Mouse (Mus musculus) heart, embryonic 15.5 days (tissue): ENCODE measurements around the gene Setd4. TPM values are rescaled to one million over a fixed set of nuclear protein-coding genes. Genes with fewer than 3 reads are reported as not detected.

Source experiments
- ATAC-seq: fragments of 200-750 bp; cut with Nextera tagmentation; replicated peaks from 2 replicates; pipeline ENCODE4 v1.8.0; 2017; ENCODE audit warnings: low read depth, moderate TSS enrichment; ENCODE audit not compliant: insufficient number of reproducible peaks, insufficient read depth, low FRiP score
- H3K27ac ChIP-seq: fragments of 300-500 bp; sonication (generic); 2 replicates; pipeline ENCODE4 v1.5.1; 2015; ENCODE audit warnings: mild to moderate bottlenecking, inconsistent platforms
- H3K27me3 ChIP-seq: fragments of 300-500 bp; sonication (generic); 2 replicates; pipeline ENCODE4 v1.6.1; 2015; ENCODE audit warnings: inconsistent platforms
- H3K36me3 ChIP-seq: fragments of 300-500 bp; sonication (generic); 2 replicates; pipeline ENCODE4 v1.6.1; 2015; ENCODE audit warnings: mild to moderate bottlenecking, inconsistent platforms
- H3K4me1 ChIP-seq: fragments of 300-500 bp; sonication (generic); replicated peaks from 2 replicates; pipeline ENCODE4 v1.6.1; 2015; ENCODE audit warnings: inconsistent platforms
- H3K4me2 ChIP-seq: fragments of 300-500 bp; sonication (generic); 2 replicates; pipeline ENCODE4 v1.6.1; 2015; ENCODE audit warnings: inconsistent platforms, mild to moderate bottlenecking, moderate library complexity
- H3K4me3 ChIP-seq: fragments of 300-500 bp; sonication (generic); 2 replicates; pipeline ENCODE4 v1.5.1; 2015; ENCODE audit warnings: mild to moderate bottlenecking, inconsistent platforms
- H3K9ac ChIP-seq: fragments of 300-500 bp; sonication (generic); 2 replicates; pipeline ENCODE4 v1.6.1; 2015; ENCODE audit warnings: mild to moderate bottlenecking, inconsistent platforms
- H3K9me3 ChIP-seq: fragments of 300-500 bp; sonication (generic); replicated peaks from 2 replicates; pipeline ENCODE4 v1.6.1; 2016; ENCODE audit warnings: inconsistent platforms
- WGBS: fragments of 180-500 bp; shearing (Covaris S2); methylation state at CpG from one replicate; pipeline ENCODE4 v1.1.7; 2015; ENCODE audit warnings: mixed read lengths; 5-methylcytosine and 5-hydroxymethylcytosine counted together
- polyA plus RNA-seq: library from polyadenylated mRNA; unstranded; fragments of >200 nt; fragmentation: Nextera tagmentation; extraction: Ambion mirVana; gene quantifications from 2 replicates; pipeline ENCODE4 v1.2.1, GENCODE M21; 2015

Gene Setd4
- polyA plus RNA-seq, 1 experiment from 2014 or later: 5.8 TPM

- Histone ChIP-seq H3K27ac (no peak overlapping the region), H3K36me3 (peaks cover 11% of the 10 kb centered on the region; the same call in 1 of the 2 replicates), H3K9me3 (no peaks in the 10 kb centered on the region), H3K27me3 (no peaks in the 10 kb centered on the region), H3K4me2 (no peak overlapping the region), H3K4me3 (no peak overlapping the region), H3K9ac (no peak overlapping the region), H3K4me1 (peaks cover 8% of the 10 kb centered on the region)
- 88% methylated on average over 20 of the region's 20 CpGs for WGBS
- no peak for ATAC-seq
These were observed 12.1 kb downstream of the Setd4 start for GRCm38 (mm10) chr16:93591450-93592430.

- Histone ChIP-seq H3K4me1 (peaks cover 8% of the 10 kb centered on the region), H3K27ac (no peak overlapping the region), H3K36me3 (peaks cover 11% of the 10 kb centered on the region; the same call in 1 of the 2 replicates), H3K9ac (no peak overlapping the region), H3K9me3 (no peaks in the 10 kb centered on the region), H3K4me3 (no peak overlapping the region), H3K4me2 (no peak overlapping the region), H3K27me3 (no peaks in the 10 kb centered on the region)
- 94% methylated on average over 15 of the region's 15 CpGs for WGBS
- ATAC-seq: no peak
These were observed 12.9 kb downstream of the Setd4 start for GRCm38 (mm10) chr16:93590915-93591314.

- WGBS: 60% methylated on average over 4 of the region's 4 CpGs
- Histone ChIP-seq H3K9ac (no peak overlapping the region), H3K36me3 (peaks cover 11% of the 10 kb centered on the region; the same call in 1 of the 2 replicates)
These were observed 15.6 kb downstream of the Setd4 start for GRCm38 (mm10) chr16:93588281-93588680.

GRCm38 (mm10) chr16:93586382-93586781 is 17.5 kb downstream of the Setd4 start:
- Histone ChIP-seq H3K4me2 (no peak overlapping the region; the same call in 1 of the 2 replicates), H3K9ac (no peak overlapping the region), H3K27me3 (no peaks in the 10 kb centered on the region), H3K27ac (no peak overlapping the region), H3K9me3 (no peaks in the 10 kb centered on the region), H3K36me3 (peaks cover 11% of the 10 kb centered on the region; the same call in 1 of the 2 replicates), H3K4me1 (peaks cover 13% of the 10 kb centered on the region), H3K4me3 (no peak overlapping the region)
- WGBS: 67% methylated on average over 8 of the region's 8 CpGs
- ATAC-seq: no peak; the same call in 1 of the 2 replicates

More at GRCm38 (mm10) chr16:93588281-93588680, 15.6 kb downstream of the Setd4 start:
- H3K27me3 ChIP-seq: no peaks in the 10 kb centered on the region
- H3K9me3 ChIP-seq: no peaks in the 10 kb centered on the region
- H3K4me1 ChIP-seq: peaks cover 13% of the 10 kb centered on the region
- 0 out of 2 replicates have a peak overlapping the region, but pooled peaks have one; percentile 24 for H3K27ac ChIP-seq
- ATAC-seq: no peak
- H3K4me2 ChIP-seq: no peak overlapping the region
- H3K4me3 ChIP-seq: no peak overlapping the region

GRCm38 (mm10) chr16:93585703-93586205 is 18.1 kb downstream of the Setd4 start:
- Histone ChIP-seq H3K36me3 (peaks cover 8% of the 10 kb centered on the region; the same call in 1 of the 2 replicates), H3K4me1 (peaks cover 17% of the 10 kb centered on the region), H3K9ac (no peak overlapping the region), H3K27ac (peak overlapping the region; percentile 21; the same call in 1 of the 2 replicates), H3K4me3 (no peak overlapping the region), H3K9me3 (no peaks in the 10 kb centered on the region), H3K27me3 (no peaks in the 10 kb centered on the region), H3K4me2 (peak overlapping the region; percentile 8; the same call in 1 of the 2 replicates)
- no peak for ATAC-seq
- 85% methylated on average over 9 of the region's 9 CpGs for WGBS

- H3K4me1 ChIP-seq: peaks cover 17% of the 10 kb centered on the region
- H3K9me3 ChIP-seq: no peaks in the 10 kb centered on the region
- no peak; the same call in 1 of the 2 replicates for ATAC-seq
- H3K27ac ChIP-seq: 0 out of 2 replicates have a peak overlapping the region, but pooled peaks have one; percentile 21
- WGBS: 77% methylated on average over 24 of the region's 24 CpGs
- no peaks in the 10 kb centered on the region for H3K27me3 ChIP-seq
- no peak overlapping the region for H3K4me3 ChIP-seq
- peaks cover 5% of the 10 kb centered on the region; the same call in 1 of the 2 replicates for H3K36me3 ChIP-seq
- H3K9ac ChIP-seq: no peak overlapping the region
- H3K4me2 ChIP-seq: peak overlapping the region; percentile 8; the same call in 1 of the 2 replicates
These were observed 18.7 kb downstream of the Setd4 start for GRCm38 (mm10) chr16:93584976-93585702.

GRCm38 (mm10) chr16:93581125-93581524 is 22.7 kb downstream of the Setd4 start:
- no peak overlapping the region for H3K4me3 ChIP-seq
- H3K36me3 ChIP-seq: no peaks in the 10 kb centered on the region
- no peaks in the 10 kb centered on the region for H3K9me3 ChIP-seq
- no peak overlapping the region for H3K9ac ChIP-seq
- peaks cover 12% of the 10 kb centered on the region; the same call in 1 of the 2 replicates for H3K4me1 ChIP-seq
- H3K27ac ChIP-seq: peak overlapping the region; percentile 49; the same call in 1 of the 2 replicates
- WGBS: 28% methylated on average over 6 of the region's 6 CpGs
- peaks cover 11% of the 10 kb centered on the region for H3K27me3 ChIP-seq
- ATAC-seq: peak; percentile 36; the same call in 1 of the 2 replicates
- no peak overlapping the region for H3K4me2 ChIP-seq

GRCm38 (mm10) chr16:93578346-93579005 is 25.4 kb downstream of the Setd4 start:
- H3K9ac ChIP-seq: no peak overlapping the region
- peaks cover 14% of the 10 kb centered on the region for H3K27me3 ChIP-seq
- no peak for ATAC-seq
- WGBS: 76% methylated on average over 8 of the region's 8 CpGs
- H3K4me3 ChIP-seq: no peak overlapping the region
- H3K4me1 ChIP-seq: peaks cover 7% of the 10 kb centered on the region; the same call in 1 of the 2 replicates
- no peak overlapping the region for H3K27ac ChIP-seq
- H3K9me3 ChIP-seq: no peaks in the 10 kb centered on the region
- H3K36me3 ChIP-seq: no peaks in the 10 kb centered on the region
- no peak overlapping the region for H3K4me2 ChIP-seq

- Histone ChIP-seq H3K9ac (no peak overlapping the region), H3K27ac (no peak overlapping the region), H3K4me2 (no peak overlapping the region), H3K36me3 (no peaks in the 10 kb centered on the region), H3K9me3 (no peaks in the 10 kb centered on the region), H3K4me1 (peaks cover 7% of the 10 kb centered on the region; the same call in 1 of the 2 replicates), H3K4me3 (no peak overlapping the region), H3K27me3 (peaks cover 14% of the 10 kb centered on the region)
- no peak for ATAC-seq
- 31% methylated on average over 14 of the region's 14 CpGs for WGBS
These were observed 27.3 kb downstream of the Setd4 start for GRCm38 (mm10) chr16:93576412-93577082.

GRCm38 (mm10) chr16:93575574-93575973 is 28.3 kb downstream of the Setd4 start:
- H3K36me3 ChIP-seq: no peaks in the 10 kb centered on the region
- no peak overlapping the region for H3K9ac ChIP-seq
- peaks cover 14% of the 10 kb centered on the region for H3K27me3 ChIP-seq
- H3K4me3 ChIP-seq: no peak overlapping the region
- no peaks in the 10 kb centered on the region for H3K9me3 ChIP-seq
- WGBS: 73% methylated on average over 5 of the region's 5 CpGs
- ATAC-seq: no peak
- H3K4me2 ChIP-seq: no peak overlapping the region
- H3K4me1 ChIP-seq: peaks cover 3% of the 10 kb centered on the region; the same call in 1 of the 2 replicates
- no peak overlapping the region for H3K27ac ChIP-seq
